Mouse (Mus musculus) spleen, postnatal 0 days (tissue): Measurements from ENCODE around the gene Twist1. TPM values are rescaled to one million over a fixed set of nuclear protein-coding genes. Genes with fewer than 3 reads are reported as not detected.

Experiments used
- polyA plus RNA-seq: library from polyadenylated mRNA; unstranded; fragments of >200 nt; fragmentation: Nextera tagmentation; extraction: Ambion mirVana; gene quantifications from 2 replicates; pipeline ENCODE4 v1.2.1, GENCODE M21; 2015

Twist1 gene
- polyA plus RNA-seq = 0.64 and 0.89 TPM in 2 replicates

DNA sequence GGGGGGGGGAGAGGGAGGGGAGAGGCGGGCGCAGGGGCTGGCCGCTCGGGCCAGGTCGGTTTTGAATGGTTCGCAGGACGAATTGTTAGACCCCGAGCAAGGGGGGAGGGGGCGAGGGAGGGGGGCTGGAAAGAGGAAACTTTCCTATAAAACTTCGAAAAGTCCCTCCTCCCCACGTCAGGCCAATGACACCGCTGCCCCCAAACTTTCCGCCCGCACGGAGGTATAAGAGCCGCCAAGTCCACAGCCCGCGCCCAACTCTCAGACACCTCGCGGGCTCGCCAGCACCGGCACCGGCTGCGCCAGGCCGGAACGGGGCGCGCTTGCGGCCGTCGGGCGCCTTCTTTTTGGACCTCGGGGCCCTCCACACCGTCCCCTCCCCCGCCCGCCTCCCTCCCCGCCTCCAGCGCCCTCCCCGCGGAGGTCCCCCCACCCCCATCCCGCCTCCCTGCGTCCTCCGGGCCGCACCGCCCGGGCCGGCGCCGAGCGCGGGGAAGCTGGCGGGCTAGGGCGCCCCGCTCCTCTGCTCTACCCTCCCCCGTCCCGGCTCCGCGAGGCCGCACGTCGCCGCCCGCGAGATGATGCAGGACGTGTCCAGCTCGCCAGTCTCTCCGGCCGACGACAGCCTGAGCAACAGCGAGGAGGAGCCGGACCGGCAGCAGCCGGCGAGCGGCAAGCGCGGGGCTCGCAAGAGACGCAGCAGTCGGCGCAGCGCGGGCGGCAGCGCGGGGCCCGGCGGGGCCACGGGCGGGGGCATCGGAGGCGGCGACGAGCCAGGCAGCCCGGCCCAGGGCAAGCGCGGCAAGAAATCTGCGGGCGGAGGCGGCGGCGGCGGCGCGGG is at the start of gene Twist1:
TSS of gene Twist1 (plus strand) at position 272 of the 841 bp plus-strand sequence.

DNA sequence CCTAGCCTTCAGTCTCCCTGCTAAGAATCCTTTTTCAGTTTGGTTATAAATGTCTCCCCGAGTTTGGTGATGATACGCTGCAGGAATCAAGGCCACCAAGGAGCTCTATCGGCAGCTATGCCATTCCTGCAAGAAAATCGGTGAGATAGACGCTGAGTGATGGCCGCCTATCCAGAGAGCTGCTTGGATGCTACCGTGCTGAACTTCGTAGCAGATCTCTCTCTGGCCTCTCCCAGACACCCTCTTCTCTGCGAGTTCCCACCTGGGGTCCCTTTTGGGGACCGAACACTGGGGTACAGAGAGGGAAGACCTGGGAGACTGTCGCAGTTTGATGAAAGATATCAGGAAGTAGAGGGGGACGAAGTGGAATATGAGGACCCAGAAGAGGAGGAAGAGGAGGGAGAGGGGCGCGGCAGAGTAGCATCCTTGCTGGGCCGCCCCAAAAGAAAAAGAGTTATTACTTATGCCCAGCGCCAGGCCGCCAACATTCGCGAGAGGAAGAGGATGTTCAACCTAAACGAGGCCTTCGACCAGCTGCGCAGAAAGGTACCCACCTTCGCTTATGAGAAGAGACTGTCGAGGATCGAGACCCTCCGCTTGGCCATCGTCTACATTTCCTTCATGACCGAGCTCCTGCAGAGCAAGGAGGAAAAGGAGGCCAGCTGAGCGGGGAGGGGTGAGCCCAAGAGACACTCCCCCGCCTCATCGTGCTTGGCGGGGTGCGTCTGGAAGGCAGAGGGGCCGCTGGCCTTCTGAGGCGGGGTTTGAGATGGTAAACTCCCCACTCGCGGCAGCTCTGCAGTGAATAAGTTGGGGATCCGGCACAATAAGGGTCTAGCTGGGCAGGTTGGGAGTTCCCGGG is 28.9 kb upstream of the Twist1 start, which contains the start of gene Ferd3l:
TSS of gene Ferd3l (plus strand) at position 95 of the 862 bp plus-strand sequence.

Other genes with a start within 250 kb of the Twist1 start
- not detected in 2 replicates for gene Ferd3l, start 29.2 kb upstream of the Twist1 start, polyA plus RNA-seq